Mouse (Mus musculus) CH12F3 (cell line): ENCODE measurements around the gene Hpse2.

Experiments
- in situ Hi-C: fragments of 300-500 bp; cut with MboI; formaldehyde crosslinking; loops from 2 replicates; pipeline ENCODE4 v1.14.3; 2020; ENCODE audit warnings: low sequenced_read_pairs

The Hpse2 gene

GRCm38 (mm10) chr19:42863013-42863412 lies 525.1 kb downstream of the Hpse2 start:
- in situ Hi-C loops, result no loop called here

- in situ Hi-C loops, result no loop called here
Measured at GRCm38 (mm10) chr19:42857096-42857495, 531.1 kb downstream of the Hpse2 start.

GRCm38 (mm10) chr19:42855649-42856048 lies 532.5 kb downstream of the Hpse2 start:
- in situ Hi-C loops, result no loop called here

GRCm38 (mm10) chr19:42850444-42850843 lies 537.7 kb downstream of the Hpse2 start:
- in situ Hi-C loops, result no loop called here

- in situ Hi-C loops, result no loop called here
Measured at GRCm38 (mm10) chr19:42839621-42840294, 548.4 kb downstream of the Hpse2 start.

- in situ Hi-C loops, result no loop called here
Measured at GRCm38 (mm10) chr19:42839118-42839517, 549.0 kb downstream of the Hpse2 start.

GRCm38 (mm10) chr19:42838271-42838670 lies 549.9 kb downstream of the Hpse2 start:
- in situ Hi-C loops, result no loop called here

GRCm38 (mm10) chr19:42837591-42837990 lies 550.6 kb downstream of the Hpse2 start:
- in situ Hi-C loops, result no loop called here

GRCm38 (mm10) chr19:42833126-42833525 lies 555.0 kb downstream of the Hpse2 start:
- in situ Hi-C loops, result no loop called here

GRCm38 (mm10) chr19:42832251-42832650 lies 555.9 kb downstream of the Hpse2 start:
- in situ Hi-C loops, result no loop called here

- in situ Hi-C loops, result no loop called here
Measured at GRCm38 (mm10) chr19:42829196-42829595, 559.0 kb downstream of the Hpse2 start.

- in situ Hi-C loops, result no loop called here
Measured at GRCm38 (mm10) chr19:42827843-42828242, 560.3 kb downstream of the Hpse2 start.

- in situ Hi-C loops, result no loop called here
Measured at GRCm38 (mm10) chr19:42820109-42820508, 568.0 kb downstream of the Hpse2 start.

GRCm38 (mm10) chr19:42817761-42818160 lies 570.4 kb downstream of the Hpse2 start:
- in situ Hi-C loops, result no loop called here

- in situ Hi-C loops, result no loop called here
Measured at GRCm38 (mm10) chr19:42816261-42816660, 571.9 kb downstream of the Hpse2 start.

GRCm38 (mm10) chr19:42810140-42810539 lies 578.0 kb downstream of the Hpse2 start:
- in situ Hi-C loops, result no loop called here

- in situ Hi-C loops, result loop anchor here (10.0 kb wide), 1 partner anchor 495 kb away; no protein-coding TSS in a partner anchor
Measured at GRCm38 (mm10) chr19:42809491-42809890, 578.7 kb downstream of the Hpse2 start.

- in situ Hi-C loops, result loop anchor here (25.0 kb wide), 1 partner anchor 814 kb away; the partner anchor contains the start of gene Nkx2-3
Measured at GRCm38 (mm10) chr19:42797866-42798265, 590.3 kb downstream of the Hpse2 start.

GRCm38 (mm10) chr19:42795801-42796200 lies 592.4 kb downstream of the Hpse2 start:
- in situ Hi-C loops, result loop anchor here (25.0 kb wide), 1 partner anchor 816 kb away; the partner anchor contains the start of gene Nkx2-3

- in situ Hi-C loops, result loop anchor here (25.0 kb wide), 1 partner anchor 817 kb away; the partner anchor contains the start of gene Nkx2-3
Measured at GRCm38 (mm10) chr19:42794914-42795613, 593.1 kb downstream of the Hpse2 start.

- in situ Hi-C loops, result loop anchor here (25.0 kb wide), 1 partner anchor 824 kb away; the partner anchor contains the start of gene Nkx2-3
Measured at GRCm38 (mm10) chr19:42788311-42788710, 599.8 kb downstream of the Hpse2 start.
